Mouse (Mus musculus) limb, embryonic 13.5 days (tissue): Measurements from ENCODE around the gene Slc44a3. TPM values are rescaled to one million over a fixed set of nuclear protein-coding genes. Genes with fewer than 3 reads are reported as not detected.
A peak's percentile ranks its signal among the peaks of the same experiment; 100 is the strongest.

Experiments used
- ATAC-seq: fragments of 200-750 bp; cut with Nextera tagmentation; 2 replicates; pipeline ENCODE4 v1.8.0; 2017; ENCODE audit warnings: low read depth, moderate number of reproducible peaks, moderate TSS enrichment; ENCODE audit not compliant: low FRiP score
- H3K27ac ChIP-seq: fragments of 300-500 bp; sonication (generic); 2 replicates; pipeline ENCODE4 v1.5.1; 2015; ENCODE audit warnings: inconsistent platforms, mild to moderate bottlenecking, moderate library complexity
- H3K27me3 ChIP-seq: fragments of 300-500 bp; sonication (generic); 2 replicates; pipeline ENCODE4 v1.6.1; 2015; ENCODE audit warnings: mild to moderate bottlenecking, inconsistent platforms
- H3K36me3 ChIP-seq: fragments of 300-500 bp; sonication (generic); 2 replicates; pipeline ENCODE4 v1.6.1; 2015; ENCODE audit warnings: inconsistent platforms, mild to moderate bottlenecking, moderate library complexity
- H3K4me1 ChIP-seq: fragments of 300-500 bp; sonication (generic); 2 replicates; pipeline ENCODE4 v1.6.1; 2015; ENCODE audit warnings: inconsistent platforms
- H3K4me2 ChIP-seq: fragments of 300-500 bp; sonication (generic); replicated peaks from 2 replicates; pipeline ENCODE4 v1.6.1; 2015; ENCODE audit warnings: inconsistent platforms, mild to moderate bottlenecking, moderate library complexity
- H3K4me3 ChIP-seq: fragments of 300-500 bp; sonication (generic); 2 replicates; pipeline ENCODE4 v1.5.1; 2015; ENCODE audit warnings: moderate library complexity, mild to moderate bottlenecking, inconsistent platforms
- H3K9ac ChIP-seq: fragments of 300-500 bp; sonication (generic); 2 replicates; pipeline ENCODE4 v1.6.1; 2015; ENCODE audit warnings: mild to moderate bottlenecking, inconsistent platforms
- H3K9me3 ChIP-seq: fragments of 300-500 bp; sonication (generic); 2 replicates; pipeline ENCODE4 v1.6.1; 2016; ENCODE audit warnings: inconsistent platforms
- WGBS: fragments of 180-500 bp; shearing (Covaris S2); methylation state at CpG from one replicate; pipeline ENCODE4 v1.1.7; 2015; 5-methylcytosine and 5-hydroxymethylcytosine counted together
- polyA plus RNA-seq: library from polyadenylated mRNA; unstranded; fragments of >200 nt; fragmentation: Nextera tagmentation; extraction: Ambion mirVana; gene quantifications from 2 replicates; pipeline ENCODE4 v1.2.1, GENCODE M21; 2015

Slc44a3 gene
- polyA plus RNA-seq, 1 experiment from 2014 or later = 2.0 TPM

- 38% methylated on average over 12 of the region's 12 CpGs for WGBS
- peak; percentile 64 for ATAC-seq
- Histone ChIP-seq H3K4me1 (peaks cover 32% of the 10 kb centered on the region), H3K27me3 (peaks cover 3% of the 10 kb centered on the region; the same call in 1 of the 2 replicates), H3K9ac (no peak overlapping the region), H3K36me3 (no peaks in the 10 kb centered on the region), H3K9me3 (no peaks in the 10 kb centered on the region), H3K4me2 (peak overlapping the region; percentile 23), H3K4me3 (no peak overlapping the region), H3K27ac (peak overlapping the region; percentile 83)
These were observed 42.6 kb downstream of the Slc44a3 start for GRCm38 (mm10) chr3:121489462-121490118.

GRCm38 (mm10) chr3:121485201-121485600 lies 47.0 kb downstream of the Slc44a3 start:
- Histone ChIP-seq H3K4me3 (no peak overlapping the region), H3K4me1 (peaks cover 40% of the 10 kb centered on the region), H3K4me2 (no peak overlapping the region), H3K36me3 (no peaks in the 10 kb centered on the region), H3K27me3 (peaks cover 4% of the 10 kb centered on the region; the same call in 1 of the 2 replicates), H3K9ac (no peak overlapping the region), H3K9me3 (no peaks in the 10 kb centered on the region), H3K27ac (no peak overlapping the region)
- 64% methylated on average over 2 of the region's 2 CpGs for WGBS
- no peak for ATAC-seq

GRCm38 (mm10) chr3:121483266-121484161 lies 48.7 kb downstream of the Slc44a3 start:
- H3K9ac ChIP-seq = no peak overlapping the region
- H3K27ac ChIP-seq = no peak overlapping the region
- peaks cover 4% of the 10 kb centered on the region; the same call in 1 of the 2 replicates for H3K27me3 ChIP-seq
- no peaks in the 10 kb centered on the region for H3K36me3 ChIP-seq
- H3K4me2 ChIP-seq = 0 out of 2 replicates have a peak overlapping the region, but pooled peaks have one; percentile 12
- WGBS = 23% methylated on average over 25 of the region's 25 CpGs
- peaks cover 30% of the 10 kb centered on the region for H3K4me1 ChIP-seq
- no peak overlapping the region for H3K4me3 ChIP-seq
- no peak for ATAC-seq
- H3K9me3 ChIP-seq = no peaks in the 10 kb centered on the region

GRCm38 (mm10) chr3:121481564-121481963 lies 50.6 kb downstream of the Slc44a3 start:
- H3K9ac ChIP-seq = no peak overlapping the region
- peaks cover 4% of the 10 kb centered on the region; the same call in 1 of the 2 replicates for H3K27me3 ChIP-seq
- peak; percentile 61; the same call in 1 of the 2 replicates for ATAC-seq
- H3K4me1 ChIP-seq = peaks cover 30% of the 10 kb centered on the region
- peak overlapping the region; percentile 39; the same call in 1 of the 2 replicates for H3K27ac ChIP-seq
- H3K4me3 ChIP-seq = no peak overlapping the region
- H3K36me3 ChIP-seq = no peaks in the 10 kb centered on the region
- H3K9me3 ChIP-seq = no peaks in the 10 kb centered on the region
- 28% methylated on average over 6 of the region's 6 CpGs for WGBS
- no peak overlapping the region for H3K4me2 ChIP-seq

- peak overlapping the region; percentile 39; the same call in 1 of the 2 replicates for H3K27ac ChIP-seq
- H3K4me1 ChIP-seq = peaks cover 30% of the 10 kb centered on the region
- no peak overlapping the region for H3K4me2 ChIP-seq
- H3K9me3 ChIP-seq = no peaks in the 10 kb centered on the region
- H3K27me3 ChIP-seq = peaks cover 4% of the 10 kb centered on the region; the same call in 1 of the 2 replicates
- WGBS = 68% methylated on average over 8 of the region's 8 CpGs
- no peak overlapping the region for H3K9ac ChIP-seq
- no peaks in the 10 kb centered on the region for H3K36me3 ChIP-seq
- 0 out of 2 replicates have a peak, but pooled peaks have one; percentile 16 for ATAC-seq
- no peak overlapping the region for H3K4me3 ChIP-seq
These were observed 51.2 kb downstream of the Slc44a3 start for GRCm38 (mm10) chr3:121480961-121481436.

GRCm38 (mm10) chr3:121480030-121480960 lies 51.9 kb downstream of the Slc44a3 start:
- WGBS = 53% methylated on average over 26 of the region's 26 CpGs
- Histone ChIP-seq H3K27me3 (peaks cover 4% of the 10 kb centered on the region; the same call in 1 of the 2 replicates), H3K9me3 (no peaks in the 10 kb centered on the region), H3K27ac (no peak overlapping the region), H3K9ac (no peak overlapping the region), H3K4me1 (peaks cover 30% of the 10 kb centered on the region), H3K4me3 (no peak overlapping the region), H3K4me2 (no peak overlapping the region), H3K36me3 (no peaks in the 10 kb centered on the region)
- peak; percentile 85 for ATAC-seq

GRCm38 (mm10) chr3:121474738-121475137 lies 57.5 kb downstream of the Slc44a3 start:
- no peak overlapping the region for H3K4me3 ChIP-seq
- H3K4me2 ChIP-seq = no peak overlapping the region
- WGBS = 77% methylated on average over 3 of the region's 3 CpGs
- peaks cover 13% of the 10 kb centered on the region for H3K4me1 ChIP-seq
- H3K9me3 ChIP-seq = no peaks in the 10 kb centered on the region
- H3K27ac ChIP-seq = no peak overlapping the region
- H3K9ac ChIP-seq = no peak overlapping the region
- H3K36me3 ChIP-seq = no peaks in the 10 kb centered on the region
- H3K27me3 ChIP-seq = no peaks in the 10 kb centered on the region
- ATAC-seq = no peak

GRCm38 (mm10) chr3:121471703-121472102 lies 60.5 kb downstream of the Slc44a3 start:
- Histone ChIP-seq H3K36me3 (no peaks in the 10 kb centered on the region), H3K27ac (no peak overlapping the region), H3K9me3 (no peaks in the 10 kb centered on the region), H3K4me1 (peaks cover 32% of the 10 kb centered on the region), H3K4me3 (no peak overlapping the region), H3K4me2 (no peak overlapping the region), H3K27me3 (no peaks in the 10 kb centered on the region), H3K9ac (no peak overlapping the region)
- WGBS = 62% methylated on average over 11 of the region's 11 CpGs
- no peak for ATAC-seq

- H3K4me2 ChIP-seq = peak overlapping the region; percentile 52
- no peaks in the 10 kb centered on the region for H3K27me3 ChIP-seq
- peak overlapping the region; percentile 4; the same call in 1 of the 2 replicates for H3K9ac ChIP-seq
- no peaks in the 10 kb centered on the region for H3K9me3 ChIP-seq
- ATAC-seq = peak; percentile 81
- no peaks in the 10 kb centered on the region for H3K36me3 ChIP-seq
- WGBS = 6% methylated on average over 13 of the region's 13 CpGs
- peak overlapping the region; percentile 86 for H3K27ac ChIP-seq
- peak overlapping the region; percentile 13 for H3K4me3 ChIP-seq
- H3K4me1 ChIP-seq = peaks cover 45% of the 10 kb centered on the region
These were observed 62.8 kb downstream of the Slc44a3 start for GRCm38 (mm10) chr3:121469185-121469975.

GRCm38 (mm10) chr3:121468136-121468535 lies 64.1 kb downstream of the Slc44a3 start:
- H3K4me1 ChIP-seq = peaks cover 55% of the 10 kb centered on the region

More at GRCm38 (mm10) chr3:121468136-121468535, 64.1 kb downstream of the Slc44a3 start:
- no peak overlapping the region for H3K9ac ChIP-seq
- 18% methylated on average over 1 of the region's 2 CpGs for WGBS
- no peak for ATAC-seq
- no peak overlapping the region for H3K4me2 ChIP-seq
- no peak overlapping the region for H3K27ac ChIP-seq
- no peaks in the 10 kb centered on the region for H3K27me3 ChIP-seq
- H3K9me3 ChIP-seq = no peaks in the 10 kb centered on the region
- H3K4me3 ChIP-seq = no peak overlapping the region
- H3K36me3 ChIP-seq = no peaks in the 10 kb centered on the region
